Mouse (Mus musculus) stomach, embryonic 16.5 days (tissue): ENCODE data around the gene Frmd4a. TPM values are rescaled to one million over a fixed set of nuclear protein-coding genes. Genes with fewer than 3 reads are reported as not detected.
A peak's percentile ranks its signal among the peaks of the same experiment; 100 is the strongest.

ENCODE experiments used
- ATAC-seq: fragments of 200-750 bp; cut with Nextera tagmentation; 2 replicates; pipeline ENCODE4 v1.8.0; 2017; ENCODE audit warnings: moderate number of reproducible peaks, moderate TSS enrichment; ENCODE audit not compliant: insufficient read depth, low FRiP score
- H3K27ac ChIP-seq: fragments of 300-500 bp; sonication (generic); 2 replicates; pipeline ENCODE4 v1.5.1; 2014; ENCODE audit warnings: low read length
- H3K27me3 ChIP-seq: fragments of 300-500 bp; sonication (generic); 2 replicates; pipeline ENCODE4 v1.6.1; 2014; ENCODE audit warnings: low read length, control low read depth, mixed read lengths; ENCODE audit not compliant: control insufficient read depth, insufficient read depth
- H3K36me3 ChIP-seq: fragments of 300-500 bp; sonication (generic); 2 replicates; pipeline ENCODE4 v1.6.1; 2014; ENCODE audit warnings: low read length; ENCODE audit not compliant: control insufficient read depth, insufficient read depth
- H3K4me1 ChIP-seq: fragments of 300-500 bp; sonication (generic); 2 replicates; pipeline ENCODE4 v1.6.1; 2014; ENCODE audit warnings: low read length, control low read depth, mixed read lengths; ENCODE audit not compliant: control insufficient read depth, insufficient read depth
- H3K4me2 ChIP-seq: fragments of 300-500 bp; sonication (generic); 2 replicates; pipeline ENCODE4 v1.6.1; 2014; ENCODE audit warnings: low read depth, low read length, mixed read lengths
- H3K4me3 ChIP-seq: fragments of 300-500 bp; sonication (generic); replicated peaks from 2 replicates; pipeline ENCODE4 v1.5.1; 2014; ENCODE audit warnings: mild to moderate bottlenecking, low read length
- H3K9ac ChIP-seq: fragments of 300-500 bp; sonication (generic); 2 replicates; pipeline ENCODE4 v1.6.1; 2014; ENCODE audit warnings: low read length
- H3K9me3 ChIP-seq: fragments of 300-500 bp; sonication (generic); replicated peaks from 2 replicates; pipeline ENCODE4 v1.6.1; 2016; ENCODE audit warnings: low read length, control low read depth; ENCODE audit not compliant: control insufficient read depth
- WGBS: fragments of 180-500 bp; shearing (Covaris S2); extraction: QIAGEN DNeasy Blood & Tissue Kit; methylation state at CpG from one replicate; pipeline ENCODE4 v1.1.7; 2014; 5-methylcytosine and 5-hydroxymethylcytosine counted together
- polyA plus RNA-seq: library from polyadenylated mRNA; unstranded; fragments of >200 nt; fragmentation: Nextera tagmentation; extraction: Ambion mirVana; gene quantifications from 2 replicates; pipeline ENCODE4 v1.2.1, GENCODE M21; 2015

The Frmd4a gene
- polyA plus RNA-seq, 1 experiment from 2014 or later = 19.6 TPM

- Histone ChIP-seq H3K9ac (no peak overlapping the region), H3K4me2 (no peak overlapping the region; the same call in 1 of the 2 replicates), H3K27me3 (no peaks in the 10 kb centered on the region)
Observed at GRCm38 (mm10) chr2:4587685-4588409, 570.3 kb downstream of the Frmd4a start.

GRCm38 (mm10) chr2:4591647-4592046 is 574.1 kb downstream of the Frmd4a start:
- Histone ChIP-seq H3K9me3 (no peaks in the 10 kb centered on the region), H3K27ac (no peak overlapping the region), H3K4me2 (no peak overlapping the region), H3K4me3 (no peak overlapping the region), H3K27me3 (no peaks in the 10 kb centered on the region), H3K9ac (no peak overlapping the region), H3K4me1 (peaks cover 29% of the 10 kb centered on the region), H3K36me3 (peaks cover 22% of the 10 kb centered on the region; the same call in 1 of the 2 replicates)
- no peak for ATAC-seq
- 76% methylated on average over 3 of the region's 3 CpGs for WGBS

More at GRCm38 (mm10) chr2:4587685-4588409, 570.3 kb downstream of the Frmd4a start:
- no peak overlapping the region for H3K4me3 ChIP-seq
- 30% methylated on average over 13 of the region's 13 CpGs for WGBS
- H3K9me3 ChIP-seq = no peaks in the 10 kb centered on the region
- peaks cover 14% of the 10 kb centered on the region; the same call in 1 of the 2 replicates for H3K36me3 ChIP-seq
- H3K27ac ChIP-seq = peak overlapping the region; percentile 90
- ATAC-seq = peak; percentile 74
- H3K4me1 ChIP-seq = peaks cover 21% of the 10 kb centered on the region

- Histone ChIP-seq H3K4me3 (no peak overlapping the region), H3K36me3 (peaks cover 22% of the 10 kb centered on the region; the same call in 1 of the 2 replicates), H3K4me2 (no peak overlapping the region), H3K9ac (no peak overlapping the region), H3K4me1 (peaks cover 19% of the 10 kb centered on the region), H3K27me3 (no peaks in the 10 kb centered on the region), H3K9me3 (no peaks in the 10 kb centered on the region), H3K27ac (0 out of 2 replicates have a peak overlapping the region, but pooled peaks have one; percentile 1)
- no peak for ATAC-seq
- 87% methylated on average over 7 of the region's 7 CpGs for WGBS
Observed at GRCm38 (mm10) chr2:4592666-4593065, 575.1 kb downstream of the Frmd4a start.

- peaks cover 22% of the 10 kb centered on the region; the same call in 1 of the 2 replicates for H3K36me3 ChIP-seq
Observed at GRCm38 (mm10) chr2:4593433-4593832, 575.9 kb downstream of the Frmd4a start.

GRCm38 (mm10) chr2:4593878-4594387 is 576.4 kb downstream of the Frmd4a start:
- no peak overlapping the region for H3K9ac ChIP-seq
- H3K4me1 ChIP-seq = 0 out of 2 replicates have a peak, but pooled peaks cover 10% of the 10 kb centered on the region
- no peak overlapping the region for H3K4me2 ChIP-seq
- H3K9me3 ChIP-seq = no peaks in the 10 kb centered on the region
- no peak for ATAC-seq
- 82% methylated on average over 3 of the region's 3 CpGs for WGBS
- peaks cover 22% of the 10 kb centered on the region; the same call in 1 of the 2 replicates for H3K36me3 ChIP-seq
- no peak overlapping the region for H3K4me3 ChIP-seq
- H3K27me3 ChIP-seq = no peaks in the 10 kb centered on the region
- peak overlapping the region; percentile 38; the same call in 1 of the 2 replicates for H3K27ac ChIP-seq

More at GRCm38 (mm10) chr2:4593433-4593832, 575.9 kb downstream of the Frmd4a start:
- Histone ChIP-seq H3K4me2 (no peak overlapping the region), H3K9ac (no peak overlapping the region), H3K4me1 (peaks cover 11% of the 10 kb centered on the region), H3K27ac (peak overlapping the region; percentile 38; the same call in 1 of the 2 replicates), H3K27me3 (no peaks in the 10 kb centered on the region), H3K9me3 (no peaks in the 10 kb centered on the region), H3K4me3 (no peak overlapping the region)
- WGBS = 23% methylated on average over 9 of the region's 9 CpGs
- ATAC-seq = peak; percentile 87

- no peaks in the 10 kb centered on the region for H3K27me3 ChIP-seq
- no peak overlapping the region for H3K4me3 ChIP-seq
- no peaks in the 10 kb centered on the region for H3K9me3 ChIP-seq
- no peak for ATAC-seq
- 0 out of 2 replicates have a peak, but pooled peaks cover 10% of the 10 kb centered on the region for H3K4me1 ChIP-seq
- H3K9ac ChIP-seq = no peak overlapping the region
- 88% methylated on average over 7 of the region's 7 CpGs for WGBS
- no peak overlapping the region for H3K4me2 ChIP-seq
- H3K36me3 ChIP-seq = peaks cover 15% of the 10 kb centered on the region; the same call in 1 of the 2 replicates
- H3K27ac ChIP-seq = no peak overlapping the region
Observed at GRCm38 (mm10) chr2:4596992-4597391, 579.5 kb downstream of the Frmd4a start.

GRCm38 (mm10) chr2:4601034-4601890 is 583.7 kb downstream of the Frmd4a start:
- 49% methylated on average over 15 of the region's 15 CpGs for WGBS

GRCm38 (mm10) chr2:4603361-4603945 is 585.9 kb downstream of the Frmd4a start:
- no peaks in the 10 kb centered on the region for H3K27me3 ChIP-seq
- no peak for ATAC-seq
- H3K4me2 ChIP-seq = no peak overlapping the region
- H3K4me1 ChIP-seq = no peaks in the 10 kb centered on the region
- no peak overlapping the region for H3K27ac ChIP-seq
- H3K9me3 ChIP-seq = no peaks in the 10 kb centered on the region
- peaks cover 13% of the 10 kb centered on the region; the same call in 1 of the 2 replicates for H3K36me3 ChIP-seq
- 85% methylated on average over 33 of the region's 33 CpGs for WGBS
- H3K9ac ChIP-seq = no peak overlapping the region
- H3K4me3 ChIP-seq = no peak overlapping the region

More at GRCm38 (mm10) chr2:4601034-4601890, 583.7 kb downstream of the Frmd4a start:
- Histone ChIP-seq H3K9me3 (no peaks in the 10 kb centered on the region), H3K9ac (no peak overlapping the region), H3K27ac (no peak overlapping the region), H3K27me3 (no peaks in the 10 kb centered on the region), H3K4me2 (no peak overlapping the region), H3K4me3 (no peak overlapping the region), H3K36me3 (peaks cover 13% of the 10 kb centered on the region; the same call in 1 of the 2 replicates), H3K4me1 (no peaks in the 10 kb centered on the region)
- ATAC-seq = peak; percentile 64; the same call in 1 of the 2 replicates
